Mouse (Mus musculus): ENCODE measurements around the gene Rbks. TPM values are rescaled to one million over a fixed set of nuclear protein-coding genes. Genes with fewer than 3 reads are reported as not detected.
"Not testable (repeated sequence)": the region's sequence is repeated elsewhere in the genome, so short reads cannot be mapped to it uniquely, and the experiment has no call there.

The Rbks gene
- total RNA-seq, 2 experiments from 2014 or later: 2.7 to 4.4 TPM

- DNase-seq (ENCODE audit: low spot score): peak; percentile 39
- intact Hi-C loops (cut with DNase I): loop anchor here (5.0 to 10.0 kb wide), 2 partner anchors 34 to 548 kb away; no protein-coding TSS in a partner anchor
Observed at GRCm38 (mm10) chr5:31596481-31597429, 100.7 kb downstream of the Rbks start, which contains the start of gene Mrpl33. Mrpl33 (plus strand) TSS chr5:31596935.

DNA sequence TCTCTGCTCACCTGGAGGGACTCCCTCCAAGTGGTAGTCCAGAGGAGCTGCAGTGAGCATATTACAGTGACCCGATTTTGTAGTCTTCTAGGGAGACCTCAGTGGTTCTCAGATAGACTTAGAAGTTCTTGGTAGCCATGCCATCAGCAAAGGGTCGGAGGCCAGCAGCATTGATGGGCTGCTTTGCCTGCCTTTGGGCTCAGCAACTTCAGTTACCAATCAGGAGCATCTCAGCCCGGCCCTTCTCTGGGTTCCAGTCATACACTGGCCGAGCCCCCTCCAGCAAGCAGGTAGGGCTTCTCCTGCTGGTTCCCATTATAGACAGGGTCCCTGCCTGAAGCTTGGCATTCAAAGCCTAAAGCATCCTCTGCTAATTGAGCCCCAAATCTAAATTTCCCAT lies 101.6 kb downstream of the Rbks start:
- intact Hi-C loops (cut with DNase I): loop anchor here (2.0 to 10.0 kb wide), 3 partner anchors 34 to 603 kb away; no protein-coding TSS in a partner anchor
- no peak for DNase-seq (ENCODE audit: low spot score)

DNA sequence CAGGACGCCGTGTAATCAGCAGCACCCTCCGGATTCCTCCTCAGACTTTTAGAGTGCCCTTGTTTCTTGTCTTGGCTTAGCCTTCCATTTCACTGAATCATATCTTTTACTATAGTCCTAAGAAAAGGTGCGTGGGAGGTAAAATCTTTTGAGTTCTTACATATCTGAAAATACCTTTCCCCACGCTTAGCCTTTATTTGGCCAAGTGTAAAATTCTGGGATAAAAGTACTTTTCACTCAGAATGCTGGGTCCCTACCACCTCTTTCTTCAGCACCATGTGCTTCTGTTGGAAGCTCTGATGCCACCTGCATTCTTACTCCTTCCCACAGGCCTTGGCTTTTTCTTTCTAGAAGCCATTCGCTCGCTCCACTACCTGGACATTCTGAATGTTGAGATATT lies 106.3 kb downstream of the Rbks start:
- DNase-seq (ENCODE audit: low spot score): no peak
- intact Hi-C loops (cut with DNase I): loop anchor here (10.0 kb wide), 1 partner anchor 554 kb away; no protein-coding TSS in a partner anchor

DNA sequence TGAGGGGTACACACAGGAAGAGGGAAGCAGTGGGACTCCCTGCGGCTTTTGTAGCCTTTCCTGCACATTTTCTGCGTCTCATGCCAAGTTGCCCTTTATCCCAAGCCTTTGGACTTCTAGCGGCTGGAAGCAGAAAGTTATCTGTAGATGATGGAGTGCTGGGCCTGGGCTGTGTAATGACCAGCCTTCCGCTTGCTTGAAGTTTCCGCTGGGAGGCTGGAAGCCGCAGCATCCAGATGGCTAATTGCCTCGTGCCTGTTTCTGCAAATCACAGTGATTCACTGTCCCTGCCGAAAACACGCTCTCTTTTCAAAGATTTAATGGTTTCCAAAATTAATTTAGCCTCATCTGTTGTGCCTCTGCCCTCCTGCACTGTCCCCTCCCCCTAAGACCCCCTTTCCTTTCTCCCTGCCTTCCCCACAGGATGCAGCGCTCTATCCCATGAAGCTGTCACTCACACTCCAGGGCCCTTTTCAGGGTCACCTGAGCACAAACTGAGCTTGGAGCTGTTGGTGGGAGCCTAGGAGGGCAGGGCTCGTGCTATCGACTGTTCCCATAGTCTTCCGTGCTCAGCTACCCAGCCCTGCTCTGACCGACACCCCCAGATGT lies 107.6 kb downstream of the Rbks start:
- intact Hi-C loops (cut with DNase I): loop anchor here (10.0 kb wide), 1 partner anchor 555 kb away; no protein-coding TSS in a partner anchor
- no peak for DNase-seq (ENCODE audit: low spot score)

DNA sequence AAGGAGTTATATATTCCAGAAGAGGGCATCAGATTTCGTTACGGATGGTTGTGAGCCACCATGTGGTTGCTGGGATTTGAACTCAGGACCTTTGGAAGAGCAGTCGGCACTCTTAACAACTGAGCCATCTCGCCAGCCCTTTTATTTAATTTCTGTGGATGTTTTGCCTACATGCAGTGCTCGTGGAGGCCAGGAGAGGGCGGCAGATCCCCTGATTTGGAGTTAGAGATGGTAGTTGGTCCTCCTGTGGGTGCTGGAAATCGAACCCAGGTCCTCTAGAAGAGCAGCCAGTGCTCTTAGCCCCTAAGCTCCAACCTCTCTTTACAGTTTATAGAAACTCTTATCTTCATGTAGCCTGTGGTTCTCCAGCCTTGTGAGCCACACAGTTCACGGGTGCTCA lies 108.8 kb downstream of the Rbks start:
- DNase-seq (ENCODE audit: low spot score): not testable (repeated sequence)

DNA sequence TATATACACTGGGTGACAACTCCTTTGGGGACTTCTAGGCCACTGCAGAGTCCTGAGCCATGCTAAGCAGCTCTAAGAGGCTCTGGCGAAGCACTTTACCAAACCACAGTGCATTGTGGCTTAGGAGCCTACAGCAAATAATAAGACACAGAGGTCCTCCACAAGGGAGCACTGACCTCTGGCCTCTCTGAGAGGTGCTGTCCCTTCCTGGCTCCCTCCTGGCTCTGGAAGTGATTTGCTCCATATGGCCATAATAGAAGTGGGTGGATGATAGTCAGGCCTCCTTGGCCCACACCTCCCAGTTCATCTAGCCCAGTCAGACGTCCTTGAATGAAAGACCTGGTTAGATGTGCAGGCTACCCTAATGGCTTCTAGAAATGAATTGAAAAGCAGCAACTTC lies 109.4 kb downstream of the Rbks start:
- no peak for DNase-seq (ENCODE audit: low spot score)
- intact Hi-C loops (cut with DNase I): no loop called here

More for the DNA sequence above, 108.8 kb downstream of the Rbks start:
- intact Hi-C loops (cut with DNase I): not testable (repeated sequence)

GRCm38 (mm10) chr5:31585526-31585925 lies 111.9 kb downstream of the Rbks start:
- intact Hi-C loops (cut with DNase I): no loop called here
- no peak for DNase-seq (ENCODE audit: low spot score)

- intact Hi-C loops (cut with DNase I): no loop called here
- DNase-seq (ENCODE audit: low spot score): no peak
Observed at GRCm38 (mm10) chr5:31583261-31583660, 114.2 kb downstream of the Rbks start.

DNA sequence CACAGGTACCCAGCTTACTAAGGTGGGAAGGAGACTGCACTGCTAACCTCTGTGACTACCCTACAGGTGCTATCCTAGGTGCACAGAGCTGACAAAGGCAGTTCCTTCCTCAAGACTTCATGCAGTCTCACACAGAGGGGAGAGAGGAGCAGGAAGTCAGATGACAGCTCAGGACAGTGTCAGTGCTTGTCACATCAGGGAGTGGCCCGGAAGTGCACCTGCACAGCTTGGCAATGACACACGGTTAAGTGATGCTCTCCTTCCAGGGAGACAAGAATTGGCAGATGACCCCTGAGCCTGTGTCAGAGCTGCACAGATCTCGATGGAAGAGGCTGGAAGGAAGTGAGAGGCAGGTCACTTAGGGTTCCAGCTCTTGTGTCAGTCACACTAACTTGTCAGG lies 115.5 kb downstream of the Rbks start:
- no peak for DNase-seq (ENCODE audit: low spot score)
- intact Hi-C loops (cut with DNase I): no loop called here

- no peak for DNase-seq (ENCODE audit: low spot score)
Observed at GRCm38 (mm10) chr5:31581263-31581662, 116.2 kb downstream of the Rbks start.

DNA sequence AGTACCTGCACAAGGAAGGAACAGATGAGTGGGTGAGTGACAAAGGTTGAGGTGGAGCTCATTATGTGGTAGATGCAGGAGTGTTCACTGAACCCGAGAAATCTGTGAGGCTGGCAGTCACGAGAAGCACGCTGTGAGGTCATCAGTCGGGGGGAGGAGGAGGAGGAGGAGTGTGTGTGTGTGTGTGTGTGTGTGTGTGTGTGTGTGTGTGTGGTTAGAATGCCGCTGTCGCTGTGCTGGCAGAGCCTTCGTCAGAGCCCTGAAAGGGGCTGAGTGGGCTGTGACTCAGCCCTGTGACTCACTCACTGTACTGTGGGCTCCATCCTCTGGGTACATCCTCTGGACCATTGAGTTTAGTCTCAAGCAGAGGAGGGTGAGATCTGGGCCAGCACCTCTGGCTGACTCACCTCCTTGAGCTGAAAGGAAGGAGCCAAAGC lies 120.9 kb downstream of the Rbks start:
- intact Hi-C loops (cut with DNase I): no loop called here

More at GRCm38 (mm10) chr5:31581263-31581662, 116.2 kb downstream of the Rbks start:
- intact Hi-C loops (cut with DNase I): no loop called here

More for the DNA sequence above, 120.9 kb downstream of the Rbks start:
- peak; percentile 31 for DNase-seq (ENCODE audit: low spot score)

Small RNA genes within 50 kb of the gene (microRNA-seq; reads per million reads assigned to microRNA genes)
- gene Mir3473e: not detected

Other genes with a start within 250 kb of the Rbks start
- 10 to 100 TPM; 19.2 to 22.2 TPM for gene Zfp512, start 245.2 kb downstream of the Rbks start, total RNA-seq (2021)
- gene 4930548H24Rik, start 211.9 kb downstream of the Rbks start, total RNA-seq (2021): not detected
- gene Gpn1, start 202.9 kb downstream of the Rbks start, total RNA-seq (2021): 10 to 100 TPM; 23.7 to 25.4 TPM
- gene Slc4a1ap, start 170.6 kb downstream of the Rbks start, total RNA-seq (2021): 10 to 100 TPM; 19.1 to 19.5 TPM
- 10 to 100 TPM; 12.4 to 13.6 TPM for gene Supt7l, start 169.8 kb downstream of the Rbks start, total RNA-seq (2021)
- 100 to 1,000 TPM; 312 to 319 TPM for gene Mrpl33, start 100.7 kb downstream of the Rbks start, total RNA-seq (2021)
- 10 to 100 TPM; 31.2 to 32.1 TPM for gene Babam2, start 57 bp upstream of the Rbks start, total RNA-seq (2021)